Mouse (Mus musculus) kidney, adult 11 months (tissue): Measurements from ENCODE around the gene Tnfsfm13.
A peak's percentile ranks its signal among the peaks of the same experiment; 100 is the strongest.

ENCODE experiments used
- DNase-seq: peaks from one replicate; pipeline ENCODE4 v3.0.0; 2022

Gene Tnfsfm13

DNA sequence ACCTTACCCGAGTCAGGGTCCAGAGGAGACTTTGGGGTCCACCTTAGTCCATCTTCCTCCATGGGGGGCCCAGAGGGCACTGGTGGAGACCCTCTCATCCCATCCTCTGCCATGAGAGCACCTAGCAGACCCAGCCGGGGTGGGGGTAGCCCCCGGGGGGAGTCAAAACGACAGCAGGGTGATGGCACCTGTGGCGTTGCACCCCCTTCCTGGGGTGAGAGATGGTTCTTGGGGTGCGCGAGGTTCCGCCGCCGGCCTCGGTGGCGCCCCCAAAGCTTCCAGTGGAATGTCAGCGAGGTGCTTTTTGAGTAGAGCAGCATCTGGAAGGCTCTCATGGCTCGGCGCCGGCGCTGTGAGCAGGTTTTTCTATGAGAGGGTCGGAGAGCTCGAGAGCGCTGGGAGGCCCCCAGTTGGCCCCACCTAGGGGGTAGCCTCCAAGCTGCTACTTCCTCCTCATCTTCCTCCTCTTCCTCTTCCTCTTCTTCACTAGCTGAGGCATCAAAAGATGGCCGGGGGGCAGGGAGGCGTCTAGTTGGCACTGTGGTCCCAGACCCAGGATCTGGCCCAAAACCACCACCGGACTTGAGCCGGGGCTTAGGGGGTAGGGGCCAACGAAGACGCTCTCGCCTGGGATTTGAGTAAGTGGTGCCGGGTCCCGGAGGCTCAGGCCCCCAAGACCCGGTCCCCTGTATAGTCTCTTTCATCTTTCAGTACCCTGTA lies 15.6 kb downstream of the Tnfsfm13 start:
- no peak for DNase-seq

DNA sequence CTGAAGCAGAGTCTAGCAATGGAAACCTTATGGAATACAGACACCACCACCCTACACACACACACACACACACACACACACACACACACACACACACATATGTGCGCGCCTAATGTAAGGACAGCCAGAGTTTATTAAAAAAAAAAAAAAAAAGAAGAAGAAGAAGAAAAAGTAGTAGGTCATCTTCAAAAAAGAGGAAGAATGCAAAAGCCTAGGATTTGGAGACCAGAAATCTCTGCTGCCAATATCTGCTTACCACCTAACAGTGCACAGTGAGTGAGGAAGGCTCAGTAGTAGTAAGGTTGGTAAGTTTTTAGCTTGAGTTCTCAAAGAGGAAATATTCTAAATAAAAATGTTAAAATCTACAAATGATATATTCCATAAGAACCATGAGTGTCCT lies 16.8 kb downstream of the Tnfsfm13 start:
- no peak for DNase-seq

- peak; percentile 100 for DNase-seq
Observed at GRCm38 (mm10) chr11:69672211-69672706, 23.6 kb downstream of the Tnfsfm13 start, which contains the start of gene Eif4a1. TSS of gene Eif4a1 (minus strand) at chr11:69672423.

GRCm38 (mm10) chr11:69671726-69672124 lies 24.2 kb downstream of the Tnfsfm13 start:
- no peak for DNase-seq

GRCm38 (mm10) chr11:69670786-69671725 lies 24.8 kb downstream of the Tnfsfm13 start:
- DNase-seq: peak; percentile 91

DNA sequence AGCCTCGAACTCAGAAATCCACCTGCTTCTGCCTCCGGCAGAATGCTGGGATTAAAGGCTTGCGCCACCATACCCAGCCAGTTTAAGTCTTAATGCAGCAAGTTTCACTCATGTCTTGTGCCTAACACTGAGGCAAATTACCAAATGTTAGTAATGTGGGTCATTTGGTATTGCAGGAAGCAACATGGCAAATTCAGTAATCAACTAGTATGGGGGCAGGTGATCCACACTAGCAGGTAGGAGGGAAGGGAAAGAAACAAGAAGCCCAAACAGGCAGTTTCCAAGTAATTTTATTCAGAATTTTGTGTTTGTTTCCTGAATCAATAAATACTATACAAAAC lies 29.3 kb downstream of the Tnfsfm13 start:
- DNase-seq: no peak

- peak; percentile 37 for DNase-seq
Observed at GRCm38 (mm10) chr11:69665961-69666664, 29.8 kb downstream of the Tnfsfm13 start, which contains the start of gene Cd68. TSS of gene Cd68 (minus strand) at chr11:69666153.

DNA sequence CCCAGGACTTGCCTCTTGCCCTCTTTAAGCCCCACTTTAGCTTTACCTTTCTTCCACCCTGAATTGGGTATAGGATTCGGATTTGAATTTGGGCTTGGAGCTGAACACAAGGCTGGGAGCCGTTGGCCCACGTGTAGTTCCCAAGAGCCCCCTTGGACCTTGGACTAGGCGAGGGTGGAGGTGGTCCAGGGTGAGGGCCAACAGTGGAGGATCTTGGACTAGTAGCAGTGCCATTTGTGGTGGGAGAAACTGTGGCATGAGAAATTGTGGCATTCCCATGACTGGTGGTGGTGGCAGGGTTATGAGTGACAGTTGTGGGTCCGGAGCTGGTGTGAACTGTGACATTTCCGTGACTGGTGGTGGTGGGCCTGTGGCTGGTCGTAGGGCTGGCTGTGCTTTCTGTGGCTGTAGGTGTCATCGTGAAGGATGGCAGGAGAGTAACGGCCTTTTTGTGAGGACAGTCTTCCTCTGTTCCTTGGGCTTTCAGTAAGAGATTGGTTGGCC lies 30.4 kb downstream of the Tnfsfm13 start:
- no peak for DNase-seq

GRCm38 (mm10) chr11:69664841-69665240 lies 31.1 kb downstream of the Tnfsfm13 start:
- no peak for DNase-seq

- DNase-seq: peak; percentile 58
Observed at GRCm38 (mm10) chr11:69663795-69664194, 32.1 kb downstream of the Tnfsfm13 start.

- peak; percentile 38 for DNase-seq
Observed at GRCm38 (mm10) chr11:69662967-69663671, 32.8 kb downstream of the Tnfsfm13 start.

DNA sequence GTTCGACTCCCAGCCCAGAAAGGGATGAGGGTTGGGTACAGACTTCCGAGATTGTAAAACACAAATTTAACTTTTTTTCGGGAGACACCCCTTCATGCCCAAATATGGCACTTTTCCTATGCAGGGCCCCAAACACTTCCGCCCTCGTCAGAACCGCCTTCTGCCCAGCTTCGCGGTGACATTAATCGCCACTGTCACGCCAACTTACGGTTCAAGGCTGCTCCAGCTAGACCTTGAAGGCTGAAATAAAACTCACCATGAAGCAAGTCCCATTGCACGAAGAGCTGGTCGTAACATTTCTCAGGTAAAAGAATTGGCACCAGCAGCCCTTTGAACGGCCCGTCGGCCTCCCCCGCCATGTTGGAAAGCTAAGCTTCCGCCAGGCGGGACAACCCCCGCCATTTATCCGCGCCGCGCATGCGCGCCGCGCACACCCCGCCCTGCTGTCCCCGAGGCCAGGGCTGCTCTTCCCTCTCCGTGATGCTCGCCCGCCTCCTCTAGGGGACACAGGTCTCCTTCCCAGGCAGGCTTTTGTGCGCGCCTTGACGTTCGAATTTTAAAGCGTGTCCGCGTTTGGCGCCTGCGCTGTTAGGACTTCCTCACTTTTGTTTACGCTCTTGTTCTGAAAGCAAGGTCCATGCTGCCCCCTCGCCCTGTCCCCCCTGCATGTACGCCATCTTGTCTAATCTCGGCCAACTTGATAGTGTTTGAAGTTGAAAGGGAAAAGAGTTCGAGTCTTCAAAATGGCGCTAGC lies 33.5 kb downstream of the Tnfsfm13 start, which contains the start of gene Mpdu1:
Gene Mpdu1, minus strand, starts transcription at position 430 of the 754 bp plus-strand sequence.
- DNase-seq: peak; percentile 96

GRCm38 (mm10) chr11:69661221-69661881 lies 34.5 kb downstream of the Tnfsfm13 start:
- DNase-seq: no peak

DNA sequence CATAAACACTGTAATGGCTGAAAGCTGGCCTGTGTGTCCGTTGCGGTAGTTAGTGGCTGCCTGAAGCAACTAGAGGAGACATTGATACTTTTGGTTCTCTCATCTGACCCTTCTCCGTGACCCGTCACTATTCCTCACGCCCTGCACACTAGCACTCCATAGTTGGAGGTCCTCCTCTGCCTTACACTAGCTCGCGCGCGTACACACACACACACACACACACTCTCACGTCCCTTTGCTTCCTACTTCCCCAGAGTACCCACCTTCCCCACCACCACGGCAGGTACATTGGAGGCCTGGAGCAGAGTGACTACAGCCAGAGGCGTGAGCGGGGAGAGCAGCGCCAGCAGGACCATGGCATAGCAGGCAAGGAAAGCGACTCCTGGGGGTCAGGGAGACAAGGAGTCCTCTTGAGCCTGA lies 38.4 kb downstream of the Tnfsfm13 start:
- DNase-seq: no peak

- DNase-seq: no peak
Observed at GRCm38 (mm10) chr11:69656617-69657461, 39.1 kb downstream of the Tnfsfm13 start.

- DNase-seq: no peak
Observed at GRCm38 (mm10) chr11:69656065-69656455, 39.8 kb downstream of the Tnfsfm13 start.

DNA sequence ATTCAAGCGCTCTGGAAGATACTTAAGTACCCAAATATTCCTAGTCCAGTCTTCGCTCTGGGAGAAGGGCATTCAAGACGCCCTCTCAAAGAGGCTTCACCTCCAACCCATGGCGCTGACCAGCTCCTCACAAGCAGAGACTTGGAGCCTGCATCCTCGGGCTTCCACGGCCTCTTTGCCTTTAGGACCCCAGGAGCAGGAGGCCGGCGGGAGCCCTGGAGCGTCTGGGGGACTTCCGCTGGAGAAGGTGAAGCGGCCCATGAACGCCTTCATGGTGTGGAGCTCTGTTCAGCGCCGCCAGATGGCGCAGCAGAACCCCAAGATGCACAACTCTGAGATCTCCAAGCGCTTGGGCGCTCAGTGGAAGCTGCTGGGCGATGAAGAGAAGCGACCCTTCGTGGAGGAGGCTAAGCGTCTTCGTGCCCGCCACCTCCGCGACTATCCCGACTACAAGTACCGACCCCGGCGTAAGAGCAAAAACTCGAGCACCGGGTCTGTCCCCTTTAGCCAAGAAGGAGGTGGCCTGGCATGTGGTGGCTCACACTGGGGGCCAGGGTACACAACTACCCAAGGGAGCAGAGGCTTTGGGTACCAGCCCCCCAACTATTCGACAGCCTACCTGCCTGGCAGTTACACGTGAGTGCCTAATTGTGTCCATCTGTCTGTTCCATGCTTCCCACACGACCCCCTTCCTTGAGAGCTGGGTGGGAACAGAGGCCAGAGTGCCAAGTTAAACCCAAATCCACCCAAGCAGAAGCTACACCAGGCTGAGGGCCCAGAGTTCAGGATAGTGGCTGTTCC lies 40.4 kb downstream of the Tnfsfm13 start, which contains the start of gene Sox15:
Gene Sox15, plus strand, starts transcription at position 51 of the 801 bp plus-strand sequence.
- DNase-seq: no peak

DNA sequence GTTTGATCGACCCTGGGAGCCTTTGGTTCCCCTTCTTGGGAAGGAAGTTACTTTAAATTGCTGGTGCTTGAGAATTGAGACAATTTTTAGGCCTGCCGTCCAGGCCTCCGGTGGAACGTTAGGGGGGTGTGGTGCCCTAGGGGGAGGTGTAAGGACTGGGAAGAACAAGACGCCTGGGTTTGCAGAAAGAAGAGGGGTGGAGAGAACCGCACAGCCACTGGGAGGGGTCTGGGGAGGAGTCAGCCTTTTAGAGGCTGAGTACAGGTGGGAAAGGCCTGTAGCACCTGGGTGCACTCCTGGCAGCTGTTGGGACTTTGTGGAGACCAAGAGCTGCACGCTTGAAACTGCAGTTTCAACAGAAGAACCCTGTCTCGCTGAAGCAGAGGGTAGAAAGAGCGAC lies 41.1 kb downstream of the Tnfsfm13 start:
- no peak for DNase-seq

GRCm38 (mm10) chr11:69653399-69653798 lies 42.5 kb downstream of the Tnfsfm13 start:
- DNase-seq: no peak
